Mouse (Mus musculus) lung, postnatal 0 days (tissue): ENCODE results near the gene Abcc5.

Experiments
- CTCF ChIP-seq: IDR thresholded peaks from 2 replicates; pipeline ENCODE4 v1.5.1; 2016; ENCODE audit warnings: antibody characterized with exemption, mild to moderate bottlenecking
- EP300 ChIP-seq: IDR thresholded peaks from 2 replicates; pipeline ENCODE4 v1.6.1; 2016; ENCODE audit warnings: antibody characterized with exemption, mild to moderate bottlenecking, control low read depth

- no peak for TF ChIP-seq CTCF
- no peak for TF ChIP-seq EP300
Observed at GRCm38 (mm10) chr16:20444831-20445388, 18.7 kb upstream of the Abcc5 start.
